Mouse (Mus musculus) ES-Bruce4 (cell line): ENCODE measurements around the gene Pcdh9. TPM values are rescaled to one million over a fixed set of nuclear protein-coding genes. Genes with fewer than 3 reads are reported as not detected.

Experiments
- H3K27ac ChIP-seq: 2 replicates; pipeline ENCODE4 v1.5.1; 2012; ENCODE audit warnings: low read length, inconsistent platforms; ENCODE audit not compliant: insufficient read depth
- H3K27me3 ChIP-seq: 2 replicates; pipeline ENCODE4 v1.6.1; 2012; ENCODE audit warnings: mild to moderate bottlenecking, low read length, inconsistent platforms; ENCODE audit not compliant: control insufficient read depth, poor library complexity, insufficient read depth, severe bottlenecking
- H3K36me3 ChIP-seq: 2 replicates; pipeline ENCODE4 v1.6.1; 2012; ENCODE audit warnings: inconsistent platforms, mild to moderate bottlenecking, low read length, moderate library complexity; ENCODE audit not compliant: control insufficient read depth, poor library complexity, insufficient read depth, severe bottlenecking
- H3K4me1 ChIP-seq: one replicate; pipeline ENCODE4 v1.8.1; 2011; ENCODE audit warnings: low read length; ENCODE audit not compliant: control insufficient read depth, insufficient read depth
- H3K4me3 ChIP-seq: 2 replicates; pipeline ENCODE4 v1.5.1; 2011; ENCODE audit warnings: low read depth, mild to moderate bottlenecking, low read length
- H3K9ac ChIP-seq: 2 replicates; pipeline ENCODE4 v1.6.1; 2012; ENCODE audit warnings: low read depth, mild to moderate bottlenecking, inconsistent platforms; ENCODE audit not compliant: poor library complexity, severe bottlenecking
- H3K9me3 ChIP-seq: replicated peaks from 2 replicates; pipeline ENCODE4 v1.6.1; 2012; ENCODE audit warnings: mild to moderate bottlenecking, low read length, inconsistent platforms; ENCODE audit not compliant: control insufficient read depth, poor library complexity, insufficient read depth, severe bottlenecking
- CTCF ChIP-seq: IDR thresholded peaks from one replicate; pipeline ENCODE4 v1.8.1; 2011; ENCODE audit warnings: low read depth, low read length
- EP300 ChIP-seq: IDR thresholded peaks from 2 replicates; pipeline ENCODE4 v1.6.1; 2011; ENCODE audit warnings: low read depth, low read length; ENCODE audit not compliant: insufficient read depth
- POLR2A ChIP-seq: IDR thresholded peaks from one replicate; pipeline ENCODE4 v1.8.1; 2011; ENCODE audit warnings: low read length; ENCODE audit not compliant: insufficient read depth
- polyA plus RNA-seq: library from polyadenylated mRNA; stranded (reverse); fragments of >200 nt; gene quantifications from 2 replicates; pipeline ENCODE4 v1.2.4, GENCODE M21; 2011; ENCODE audit warnings: low read depth; ENCODE audit not compliant: missing spikeins, insufficient read depth, insufficient read length

Pcdh9 gene
- polyA plus RNA-seq, 1 experiment, result 0.12 TPM

DNA sequence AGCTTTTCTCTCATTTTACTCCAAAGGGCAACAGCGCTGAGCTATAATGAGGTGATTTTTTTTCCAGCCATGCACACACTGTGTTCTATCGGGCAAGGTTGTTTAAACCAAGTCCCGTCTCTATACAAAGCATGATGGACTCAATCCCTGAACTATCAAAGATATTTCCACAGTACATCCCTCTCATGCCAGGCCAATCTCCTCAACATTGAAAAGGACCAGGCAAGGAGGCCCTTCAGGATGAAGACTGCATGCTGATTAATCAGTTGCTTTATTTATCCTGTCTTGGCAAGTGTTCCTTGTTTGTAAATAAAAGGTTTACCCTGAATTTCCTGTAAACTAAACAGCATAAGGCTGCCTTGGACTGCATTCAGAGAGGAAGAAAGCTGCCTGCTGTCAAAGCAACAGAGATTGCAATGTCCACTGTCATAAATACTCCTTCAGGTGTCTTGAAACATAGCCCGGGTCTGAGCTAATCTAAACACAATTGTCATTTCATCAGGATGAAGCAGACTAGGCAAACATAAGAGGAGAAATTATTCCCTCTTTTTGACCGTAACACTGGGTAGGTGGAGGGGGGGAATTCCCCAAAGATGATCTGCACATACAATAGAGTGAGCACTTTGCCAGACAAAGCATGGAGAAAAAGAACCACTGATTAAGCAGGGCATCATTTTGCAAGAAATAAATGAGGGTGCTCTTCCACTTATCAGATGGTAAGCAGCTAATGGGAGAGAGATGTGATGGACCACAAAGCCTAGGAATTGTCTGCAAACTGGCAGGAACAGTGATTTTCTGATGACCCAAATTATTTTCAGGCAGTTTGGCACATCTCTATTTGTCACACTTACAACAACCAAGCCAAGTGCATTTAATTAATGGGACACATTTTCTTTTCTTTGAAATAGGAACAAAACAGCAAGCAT lies 822.8 kb downstream of the Pcdh9 start:
- no peaks in the 10 kb centered on the region for H3K9me3 ChIP-seq
- H3K9ac ChIP-seq, result no peak overlapping the region
- TF ChIP-seq POLR2A (no peak), EP300 (no peak), CTCF (no peak)
- H3K4me3 ChIP-seq, result no peak overlapping the region
- no peaks in the 10 kb centered on the region for H3K27me3 ChIP-seq
- no peaks in the 10 kb centered on the region for H3K36me3 ChIP-seq
- H3K4me1 ChIP-seq, result no peaks in the 10 kb centered on the region
- no peak overlapping the region for H3K27ac ChIP-seq

- Histone ChIP-seq H3K36me3 (no peaks in the 10 kb centered on the region), H3K27ac (no peak overlapping the region), H3K4me3 (no peak overlapping the region), H3K4me1 (no peaks in the 10 kb centered on the region), H3K9me3 (no peaks in the 10 kb centered on the region), H3K9ac (no peak overlapping the region), H3K27me3 (no peaks in the 10 kb centered on the region)
- TF ChIP-seq CTCF (no peak), POLR2A (no peak), EP300 (no peak)
Measured at GRCm38 (mm10) chr14:93066732-93067410, 823.6 kb downstream of the Pcdh9 start.

GRCm38 (mm10) chr14:93061824-93062620 lies 828.5 kb downstream of the Pcdh9 start:
- H3K4me3 ChIP-seq, result no peak overlapping the region
- H3K27ac ChIP-seq, result no peak overlapping the region
- H3K9me3 ChIP-seq, result no peaks in the 10 kb centered on the region
- H3K9ac ChIP-seq, result no peak overlapping the region
- H3K4me1 ChIP-seq, result no peaks in the 10 kb centered on the region
- no peak for TF ChIP-seq POLR2A
- H3K36me3 ChIP-seq, result no peaks in the 10 kb centered on the region
- H3K27me3 ChIP-seq, result no peaks in the 10 kb centered on the region

DNA sequence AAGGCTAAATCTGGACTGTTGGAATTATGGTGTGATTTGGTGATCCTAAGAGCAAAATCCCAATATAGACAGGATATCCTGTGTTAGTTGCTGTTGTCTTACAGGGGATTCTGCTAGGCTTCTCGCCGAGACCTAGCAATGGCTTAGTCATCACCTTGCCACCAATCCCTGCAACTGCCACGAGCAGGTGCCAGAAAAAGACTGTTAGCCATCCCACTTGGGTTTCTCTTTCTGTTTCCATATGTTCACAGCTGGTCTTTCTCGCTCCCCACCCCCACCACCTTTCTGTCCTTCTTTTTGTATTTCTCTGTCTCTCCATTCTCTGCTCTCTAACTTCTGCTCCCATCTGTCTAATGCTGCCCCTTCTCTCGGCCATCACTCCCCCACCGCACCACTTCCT lies 831.7 kb downstream of the Pcdh9 start:
- TF ChIP-seq POLR2A, result no peak
- no peak for TF ChIP-seq CTCF
- no peak for TF ChIP-seq EP300

DNA sequence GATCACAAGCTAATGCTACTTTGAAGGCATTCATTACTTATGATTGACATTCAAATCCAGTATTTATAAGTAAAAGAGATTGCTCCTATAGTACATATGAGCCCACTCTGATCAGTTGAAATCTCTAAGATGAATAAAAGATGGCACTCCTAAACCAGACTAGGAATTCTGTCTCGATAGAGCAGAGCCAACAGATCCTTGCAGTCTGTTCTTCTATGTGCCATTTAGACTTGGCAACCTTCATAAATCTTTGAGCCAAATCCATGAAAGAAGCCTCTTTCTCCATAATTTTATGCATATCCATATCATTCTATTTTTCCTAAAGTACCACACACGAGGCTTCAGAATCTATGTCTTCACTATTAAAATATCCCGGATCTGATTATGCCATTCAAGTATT lies 834.5 kb downstream of the Pcdh9 start:
- TF ChIP-seq CTCF (no peak), POLR2A (no peak), EP300 (no peak)
- no peak overlapping the region for H3K9ac ChIP-seq
- no peaks in the 10 kb centered on the region for H3K27me3 ChIP-seq
- no peaks in the 10 kb centered on the region for H3K4me1 ChIP-seq
- no peaks in the 10 kb centered on the region for H3K9me3 ChIP-seq
- H3K4me3 ChIP-seq, result no peak overlapping the region
- no peak overlapping the region for H3K27ac ChIP-seq
- H3K36me3 ChIP-seq, result no peaks in the 10 kb centered on the region

More for the DNA sequence above, 831.7 kb downstream of the Pcdh9 start:
- H3K4me3 ChIP-seq, result no peak overlapping the region
- no peaks in the 10 kb centered on the region for H3K9me3 ChIP-seq
- no peaks in the 10 kb centered on the region for H3K4me1 ChIP-seq
- H3K27me3 ChIP-seq, result no peaks in the 10 kb centered on the region
- no peak overlapping the region for H3K9ac ChIP-seq
- no peak overlapping the region for H3K27ac ChIP-seq
- H3K36me3 ChIP-seq, result no peaks in the 10 kb centered on the region
